In the genomic region with DNA sequence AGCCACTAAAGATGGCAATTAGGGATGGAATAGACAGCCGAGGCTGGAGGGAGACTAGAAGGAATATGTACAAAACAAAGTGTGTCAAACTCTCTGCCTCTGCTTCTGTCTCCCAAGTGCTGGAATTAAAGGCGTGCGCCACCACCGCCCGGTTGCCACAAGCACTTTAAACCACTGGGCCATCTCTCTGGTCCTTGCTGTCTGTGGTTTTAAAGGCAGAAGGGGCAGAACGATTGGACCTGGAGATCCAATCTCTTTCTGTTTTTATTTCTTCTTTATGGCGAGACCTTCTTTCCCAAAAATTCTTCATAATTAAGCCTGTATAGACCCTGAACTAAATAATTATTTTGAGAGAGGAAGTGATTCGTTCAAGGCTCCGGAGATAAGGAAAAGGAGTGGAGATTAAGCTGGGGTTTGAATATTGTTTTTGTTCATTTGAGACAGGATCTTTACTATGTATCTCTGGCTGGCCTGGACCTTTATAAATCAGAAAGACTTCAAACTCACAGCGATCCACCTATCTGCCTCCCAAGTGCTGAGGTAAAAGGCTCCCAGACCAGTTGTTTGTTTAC, we compare ENCODE assay signal across 8 mouse cellular contexts. TPM values are rescaled to one million over a fixed set of nuclear protein-coding genes. Genes with fewer than 3 reads are reported as not detected.
DNase-seq lines count a peak whose midpoint lies in the region; ATAC-seq lines count a peak whose summit lies in the region.

No protein-coding gene starts in this region.

- peaks cover 7% of the 10 kb centered on the region; the same call in 1 of the 2 replicates for H3K36me3 ChIP-seq in heart, embryonic 11.5 days (ENCODE audit: control insufficient read depth, insufficient read depth, low read length)
- peaks cover 21% of the 10 kb centered on the region for H3K36me3 ChIP-seq in hindbrain, embryonic 12.5 days
- peaks cover 29% of the 10 kb centered on the region for H3K36me3 ChIP-seq in midbrain, embryonic 10.5 days

- H3K4me1 ChIP-seq in heart, embryonic 11.5 days (ENCODE audit: control insufficient read depth, insufficient read depth, low read length) = peaks cover 16% of the 10 kb centered on the region
- peaks cover 17% of the 10 kb centered on the region for H3K4me1 ChIP-seq in hindbrain, embryonic 12.5 days
- H3K4me1 ChIP-seq in midbrain, embryonic 10.5 days = peaks cover 23% of the 10 kb centered on the region

- H3K27ac ChIP-seq in heart, embryonic 11.5 days (ENCODE audit: low read depth, low read length) = peak overlapping the region; percentile 96
- peak overlapping the region; percentile 96 for H3K27ac ChIP-seq in hindbrain, embryonic 12.5 days
- H3K27ac ChIP-seq in midbrain, embryonic 10.5 days (replicated peaks) = peak overlapping the region; percentile 93

- no peaks in the 10 kb centered on the region for H3K9me3 ChIP-seq in heart, embryonic 11.5 days (replicated peaks; ENCODE audit: control insufficient read depth, low read length)
- no peaks in the 10 kb centered on the region for H3K9me3 ChIP-seq in hindbrain, embryonic 12.5 days (replicated peaks)
- H3K9me3 ChIP-seq in midbrain, embryonic 10.5 days (replicated peaks) = no peaks in the 10 kb centered on the region

- peak overlapping the region; percentile 99 for H3K9ac ChIP-seq in heart, embryonic 11.5 days (ENCODE audit: low read depth, low read length)
- H3K9ac ChIP-seq in hindbrain, embryonic 12.5 days = peak overlapping the region; percentile 96; the same call in 1 of the 2 replicates

- ATAC-seq in heart, embryonic 11.5 days (replicated peaks; ENCODE audit: insufficient number of reproducible peaks, low FRiP score, low TSS enrichment) = no peak
- ATAC-seq in hindbrain, embryonic 12.5 days (ENCODE audit: low FRiP score) = no peak

- H3K4me3 ChIP-seq in heart, embryonic 11.5 days (ENCODE audit: low read depth, low read length) = peak overlapping the region; percentile 84
- H3K4me3 ChIP-seq in hindbrain, embryonic 12.5 days = peak overlapping the region; percentile 99
- H3K4me3 ChIP-seq in midbrain, embryonic 10.5 days = peak overlapping the region; percentile 93

- H3K27me3 ChIP-seq in heart, embryonic 11.5 days (ENCODE audit: control insufficient read depth, insufficient read depth, low read length) = no peaks in the 10 kb centered on the region
- no peaks in the 10 kb centered on the region for H3K27me3 ChIP-seq in hindbrain, embryonic 12.5 days
- H3K27me3 ChIP-seq in midbrain, embryonic 10.5 days (ENCODE audit: low read depth, poor library complexity, severe bottlenecking) = no peaks in the 10 kb centered on the region

- peak overlapping the region; percentile 84 for H3K4me2 ChIP-seq in heart, embryonic 11.5 days
- peak overlapping the region; percentile 98 for H3K4me2 ChIP-seq in hindbrain, embryonic 12.5 days (replicated peaks)

- DNase-seq in heart, adult 9 months (ENCODE audit: low spot score in 2 of 2) = no peak
- DNase-seq in Muller cell, postnatal 12 days (ENCODE audit: inconsistent ontology term) = peak; percentile 25
- DNase-seq in midbrain, embryonic 10.5 days (ENCODE audit: low spot score) = no peak
- no peak for DNase-seq in B cell, adult 2 months
- no peak for DNase-seq in adrenal gland, adult (ENCODE audit: inconsistent age in 2 of 2, low spot score in 1 of 2)
- no peak for DNase-seq in adrenal gland, adult 2 months

- WGBS in heart, embryonic 11.5 days (ENCODE audit: insufficient replicate concordance) = 5% methylated on average over 10 of the region's 10 CpGs
- WGBS in hindbrain, embryonic 12.5 days = 10% methylated on average over 10 of the region's 10 CpGs
- 12% methylated on average over 10 of the region's 10 CpGs for WGBS in midbrain, embryonic 10.5 days

RNA-seq across cellular contexts. Expression of a gene that starts 0.4 kb away (rescaled TPM):
- polyA plus RNA-seq in heart, embryonic 11.5 days (2014; fragmentation: Nextera tagmentation; extraction: Ambion mirVana) = 13.3 and 14.6 TPM in 2 replicates
- 16.0 and 18.8 TPM in 2 replicates for polyA plus RNA-seq in hindbrain, embryonic 12.5 days (2016; fragmentation: Nextera tagmentation; extraction: Ambion mirVana)
- 14.7 and 16.0 TPM in 2 replicates for polyA plus RNA-seq in midbrain, embryonic 10.5 days (2016; fragmentation: Nextera tagmentation; extraction: Ambion mirVana)
- total RNA-seq in adrenal gland, adult 2 months (2021) = 10 to 100 TPM; 82.7 to 93.8 TPM
- 23.7 and 31.1 TPM in 2 replicates for polyA plus RNA-seq in adrenal gland, adult 2 months (2012; rRNA removed)

RNA-seq across cellular contexts. Expression of a gene that starts 23.7 kb away (rescaled TPM):
- 12.3 and 16.1 TPM in 2 replicates for polyA plus RNA-seq in heart, embryonic 11.5 days (2014; fragmentation: Nextera tagmentation; extraction: Ambion mirVana)
- polyA plus RNA-seq in hindbrain, embryonic 12.5 days (2016; fragmentation: Nextera tagmentation; extraction: Ambion mirVana) = 15.0 and 16.4 TPM in 2 replicates
- polyA plus RNA-seq in midbrain, embryonic 10.5 days (2016; fragmentation: Nextera tagmentation; extraction: Ambion mirVana) = 15.1 and 17.4 TPM in 2 replicates
- 10 to 100 TPM; 10.3 to 15.1 TPM for total RNA-seq in adrenal gland, adult 2 months (2021)
- 26.5 and 28.8 TPM in 2 replicates for polyA plus RNA-seq in adrenal gland, adult 2 months (2012; rRNA removed)

RNA-seq across cellular contexts. Expression of a gene that starts 32.1 kb away (rescaled TPM):
- polyA plus RNA-seq in heart, embryonic 11.5 days (2014; fragmentation: Nextera tagmentation; extraction: Ambion mirVana) = 58.3 and 60.2 TPM in 2 replicates
- polyA plus RNA-seq in hindbrain, embryonic 12.5 days (2016; fragmentation: Nextera tagmentation; extraction: Ambion mirVana) = 90.8 and 91.1 TPM in 2 replicates
- polyA plus RNA-seq in midbrain, embryonic 10.5 days (2016; fragmentation: Nextera tagmentation; extraction: Ambion mirVana) = 104 and 107 TPM in 2 replicates
- total RNA-seq in adrenal gland, adult 2 months (2021) = 10 to 100 TPM; 56.0 to 66.6 TPM
- 25.2 and 28.9 TPM in 2 replicates for polyA plus RNA-seq in adrenal gland, adult 2 months (2012; rRNA removed)

RNA-seq across cellular contexts. Expression of a gene that starts 49.2 kb away (rescaled TPM):
- polyA plus RNA-seq in heart, embryonic 11.5 days (2014; fragmentation: Nextera tagmentation; extraction: Ambion mirVana) = 41.4 and 46.5 TPM in 2 replicates
- polyA plus RNA-seq in hindbrain, embryonic 12.5 days (2016; fragmentation: Nextera tagmentation; extraction: Ambion mirVana) = 85.9 and 91.5 TPM in 2 replicates
- 58.6 and 74.5 TPM in 2 replicates for polyA plus RNA-seq in midbrain, embryonic 10.5 days (2016; fragmentation: Nextera tagmentation; extraction: Ambion mirVana)
- 10 to 100 TPM; 22.1 to 33.4 TPM for total RNA-seq in adrenal gland, adult 2 months (2021)
- 23.9 and 24.3 TPM in 2 replicates for polyA plus RNA-seq in adrenal gland, adult 2 months (2012; rRNA removed)

RNA-seq across cellular contexts. Expression of a gene that starts 54.1 kb away (rescaled TPM):
- 23.3 and 24.5 TPM in 2 replicates for polyA plus RNA-seq in heart, embryonic 11.5 days (2014; fragmentation: Nextera tagmentation; extraction: Ambion mirVana)
- polyA plus RNA-seq in hindbrain, embryonic 12.5 days (2016; fragmentation: Nextera tagmentation; extraction: Ambion mirVana) = 30.0 and 31.8 TPM in 2 replicates
- 30.6 and 32.8 TPM in 2 replicates for polyA plus RNA-seq in midbrain, embryonic 10.5 days (2016; fragmentation: Nextera tagmentation; extraction: Ambion mirVana)
- 10 to 100 TPM; 28.2 to 32.0 TPM for total RNA-seq in adrenal gland, adult 2 months (2021)
- polyA plus RNA-seq in adrenal gland, adult 2 months (2012; rRNA removed) = 56.0 and 63.9 TPM in 2 replicates
